Mouse (Mus musculus): Measurements from ENCODE around the gene Olfr654. TPM values are rescaled to one million over a fixed set of nuclear protein-coding genes. Genes with fewer than 3 reads are reported as not detected.

The Olfr654 gene
- not detected in 2 replicates for polyA plus RNA-seq (2014; fragmentation: Nextera tagmentation; extraction: Ambion mirVana)

- 83% methylated on average over 4 of the region's 4 CpGs for WGBS (ENCODE audit: insufficient replicate concordance)
- Histone ChIP-seq H3K4me1 (ENCODE audit: control insufficient read depth, insufficient read depth, low read length) (no peaks in the 10 kb centered on the region), H3K4me3 (ENCODE audit: low read depth, low read length) (no peak within 1 kb of the TSS), H3K36me3 (ENCODE audit: control insufficient read depth, insufficient read depth, low read length) (no peaks in the 10 kb centered on the region), H3K27ac (ENCODE audit: low read depth, low read length) (no peak within 1 kb of the TSS), H3K27me3 (ENCODE audit: control insufficient read depth, insufficient read depth, low read length) (no peaks in the 10 kb centered on the region), H3K4me2 (no peak within 1 kb of the TSS), H3K9ac (ENCODE audit: low read depth, low read length) (no peak within 1 kb of the TSS), H3K9me3 (replicated peaks; ENCODE audit: control insufficient read depth, low read length) (no peaks in the 10 kb centered on the region)
- no peak for ATAC-seq (replicated peaks; ENCODE audit: insufficient number of reproducible peaks, low FRiP score, low TSS enrichment)
Measured at GRCm38 (mm10) chr7:104586725-104587124, at the start of gene Olfr654. TSS of gene Olfr654 (plus strand) at chr7:104587025.

GRCm38 (mm10) chr7:104549833-104550232 is 37.0 kb upstream of the Olfr654 start, which contains the start of gene Olfr651:
TSS of gene Olfr651 (plus strand) at chr7:104550133.
- Histone ChIP-seq H3K9me3 (replicated peaks; ENCODE audit: control insufficient read depth, low read length) (no peaks in the 10 kb centered on the region), H3K9ac (ENCODE audit: low read depth, low read length) (no peak within 1 kb of the TSS), H3K36me3 (ENCODE audit: control insufficient read depth, insufficient read depth, low read length) (no peaks in the 10 kb centered on the region), H3K27me3 (ENCODE audit: control insufficient read depth, insufficient read depth, low read length) (no peaks in the 10 kb centered on the region), H3K27ac (ENCODE audit: low read depth, low read length) (no peak within 1 kb of the TSS), H3K4me2 (no peak within 1 kb of the TSS), H3K4me1 (ENCODE audit: control insufficient read depth, insufficient read depth, low read length) (no peaks in the 10 kb centered on the region), H3K4me3 (ENCODE audit: low read depth, low read length) (no peak within 1 kb of the TSS)
- ATAC-seq (replicated peaks; ENCODE audit: insufficient number of reproducible peaks, low FRiP score, low TSS enrichment) = no peak
- 69% methylated on average over 5 of the region's 5 CpGs for WGBS (ENCODE audit: insufficient replicate concordance)

GRCm38 (mm10) chr7:104552700-104553099 is 34.1 kb upstream of the Olfr654 start:
- Histone ChIP-seq H3K9ac (ENCODE audit: low read depth, low read length) (no peak overlapping the region), H3K4me1 (ENCODE audit: control insufficient read depth, insufficient read depth, low read length) (no peaks in the 10 kb centered on the region), H3K4me2 (no peak overlapping the region), H3K27ac (ENCODE audit: low read depth, low read length) (no peak overlapping the region), H3K27me3 (ENCODE audit: control insufficient read depth, insufficient read depth, low read length) (no peaks in the 10 kb centered on the region), H3K4me3 (ENCODE audit: low read depth, low read length) (no peak overlapping the region), H3K36me3 (ENCODE audit: control insufficient read depth, insufficient read depth, low read length) (no peaks in the 10 kb centered on the region), H3K9me3 (replicated peaks; ENCODE audit: control insufficient read depth, low read length) (no peaks in the 10 kb centered on the region)
- WGBS (ENCODE audit: insufficient replicate concordance) = 74% methylated on average over 1 of the region's 1 CpGs
- no peak for ATAC-seq (replicated peaks; ENCODE audit: insufficient number of reproducible peaks, low FRiP score, low TSS enrichment)

GRCm38 (mm10) chr7:104560601-104561000 is 26.2 kb upstream of the Olfr654 start, which contains the start of gene Olfr652:
TSS of gene Olfr652 (plus strand) at chr7:104560901.
- H3K27me3 ChIP-seq (ENCODE audit: control insufficient read depth, insufficient read depth, low read length) = no peaks in the 10 kb centered on the region
- H3K27ac ChIP-seq (ENCODE audit: low read depth, low read length) = no peak within 1 kb of the TSS
- no peaks in the 10 kb centered on the region for H3K9me3 ChIP-seq (replicated peaks; ENCODE audit: control insufficient read depth, low read length)
- no peak within 1 kb of the TSS for H3K4me2 ChIP-seq
- H3K4me1 ChIP-seq (ENCODE audit: control insufficient read depth, insufficient read depth, low read length) = no peaks in the 10 kb centered on the region
- H3K4me3 ChIP-seq (ENCODE audit: low read depth, low read length) = no peak within 1 kb of the TSS
- no peak within 1 kb of the TSS for H3K9ac ChIP-seq (ENCODE audit: low read depth, low read length)
- no peaks in the 10 kb centered on the region for H3K36me3 ChIP-seq (ENCODE audit: control insufficient read depth, insufficient read depth, low read length)
- no peak for ATAC-seq (replicated peaks; ENCODE audit: insufficient number of reproducible peaks, low FRiP score, low TSS enrichment)

- no peaks in the 10 kb centered on the region for H3K4me1 ChIP-seq (ENCODE audit: control insufficient read depth, insufficient read depth, low read length)
- H3K9me3 ChIP-seq (replicated peaks; ENCODE audit: control insufficient read depth, low read length) = no peaks in the 10 kb centered on the region
- no peaks in the 10 kb centered on the region for H3K27me3 ChIP-seq (ENCODE audit: control insufficient read depth, insufficient read depth, low read length)
- no peak within 1 kb of the TSS for H3K4me2 ChIP-seq
- no peak within 1 kb of the TSS for H3K9ac ChIP-seq (ENCODE audit: low read depth, low read length)
- no peak for ATAC-seq (replicated peaks; ENCODE audit: insufficient number of reproducible peaks, low FRiP score, low TSS enrichment)
- no peak within 1 kb of the TSS for H3K27ac ChIP-seq (ENCODE audit: low read depth, low read length)
- no peaks in the 10 kb centered on the region for H3K36me3 ChIP-seq (ENCODE audit: control insufficient read depth, insufficient read depth, low read length)
- no peak within 1 kb of the TSS for H3K4me3 ChIP-seq (ENCODE audit: low read depth, low read length)
- 58% methylated on average over 2 of the region's 2 CpGs for WGBS (ENCODE audit: insufficient replicate concordance)
Measured at GRCm38 (mm10) chr7:104577014-104577413, 9.8 kb upstream of the Olfr654 start, which contains the start of gene Olfr653. TSS of gene Olfr653 (plus strand) at chr7:104577314.

- 83% methylated on average over 4 of the region's 4 CpGs for WGBS (ENCODE audit: insufficient replicate concordance)
- Histone ChIP-seq H3K4me1 (ENCODE audit: control insufficient read depth, insufficient read depth, low read length) (no peaks in the 10 kb centered on the region), H3K4me2 (no peak overlapping the region), H3K9ac (ENCODE audit: low read depth, low read length) (no peak overlapping the region), H3K4me3 (ENCODE audit: low read depth, low read length) (no peak overlapping the region), H3K27ac (ENCODE audit: low read depth, low read length) (no peak overlapping the region), H3K36me3 (ENCODE audit: control insufficient read depth, insufficient read depth, low read length) (no peaks in the 10 kb centered on the region), H3K9me3 (replicated peaks; ENCODE audit: control insufficient read depth, low read length) (no peaks in the 10 kb centered on the region), H3K27me3 (ENCODE audit: control insufficient read depth, insufficient read depth, low read length) (no peaks in the 10 kb centered on the region)
- no peak for ATAC-seq (replicated peaks; ENCODE audit: insufficient number of reproducible peaks, low FRiP score, low TSS enrichment)
Measured at GRCm38 (mm10) chr7:104580846-104581245, 6.0 kb upstream of the Olfr654 start.

GRCm38 (mm10) chr7:104581429-104581828 is 5.4 kb upstream of the Olfr654 start:
- Histone ChIP-seq H3K36me3 (ENCODE audit: control insufficient read depth, insufficient read depth, low read length) (no peaks in the 10 kb centered on the region), H3K9me3 (replicated peaks; ENCODE audit: control insufficient read depth, low read length) (no peaks in the 10 kb centered on the region), H3K9ac (ENCODE audit: low read depth, low read length) (no peak overlapping the region), H3K4me2 (no peak overlapping the region), H3K4me3 (ENCODE audit: low read depth, low read length) (no peak overlapping the region), H3K4me1 (ENCODE audit: control insufficient read depth, insufficient read depth, low read length) (no peaks in the 10 kb centered on the region), H3K27ac (ENCODE audit: low read depth, low read length) (no peak overlapping the region), H3K27me3 (ENCODE audit: control insufficient read depth, insufficient read depth, low read length) (no peaks in the 10 kb centered on the region)
- no peak for ATAC-seq (replicated peaks; ENCODE audit: insufficient number of reproducible peaks, low FRiP score, low TSS enrichment)
- 85% methylated on average over 4 of the region's 4 CpGs for WGBS (ENCODE audit: insufficient replicate concordance)

- H3K4me2 ChIP-seq = no peak overlapping the region
- no peaks in the 10 kb centered on the region for H3K4me1 ChIP-seq (ENCODE audit: control insufficient read depth, insufficient read depth, low read length)
- no peaks in the 10 kb centered on the region for H3K9me3 ChIP-seq (replicated peaks; ENCODE audit: control insufficient read depth, low read length)
- 78% methylated on average over 5 of the region's 5 CpGs for WGBS (ENCODE audit: insufficient replicate concordance)
- H3K36me3 ChIP-seq (ENCODE audit: control insufficient read depth, insufficient read depth, low read length) = no peaks in the 10 kb centered on the region
- H3K27ac ChIP-seq (ENCODE audit: low read depth, low read length) = no peak overlapping the region
- H3K27me3 ChIP-seq (ENCODE audit: control insufficient read depth, insufficient read depth, low read length) = no peaks in the 10 kb centered on the region
- no peak for ATAC-seq (replicated peaks; ENCODE audit: insufficient number of reproducible peaks, low FRiP score, low TSS enrichment)
- no peak overlapping the region for H3K4me3 ChIP-seq (ENCODE audit: low read depth, low read length)
- no peak overlapping the region for H3K9ac ChIP-seq (ENCODE audit: low read depth, low read length)
Measured at GRCm38 (mm10) chr7:104588274-104588673, 1.4 kb downstream of the Olfr654 start.

- Histone ChIP-seq H3K9ac (ENCODE audit: low read depth, low read length) (no peak within 1 kb of the TSS), H3K36me3 (ENCODE audit: control insufficient read depth, insufficient read depth, low read length) (no peaks in the 10 kb centered on the region), H3K27ac (ENCODE audit: low read depth, low read length) (no peak within 1 kb of the TSS), H3K4me1 (ENCODE audit: control insufficient read depth, insufficient read depth, low read length) (no peaks in the 10 kb centered on the region), H3K4me3 (ENCODE audit: low read depth, low read length) (no peak within 1 kb of the TSS), H3K9me3 (replicated peaks; ENCODE audit: control insufficient read depth, low read length) (0 out of 2 replicates have a peak, but pooled peaks cover 2% of the 10 kb centered on the region), H3K27me3 (ENCODE audit: control insufficient read depth, insufficient read depth, low read length) (no peaks in the 10 kb centered on the region), H3K4me2 (no peak within 1 kb of the TSS)
- 85% methylated on average over 2 of the region's 2 CpGs for WGBS (ENCODE audit: insufficient replicate concordance)
- no peak for ATAC-seq (replicated peaks; ENCODE audit: insufficient number of reproducible peaks, low FRiP score, low TSS enrichment)
Measured at GRCm38 (mm10) chr7:104601679-104602078, 14.9 kb downstream of the Olfr654 start, which contains the start of gene Olfr655. TSS of gene Olfr655 (minus strand) at chr7:104601779.

All from heart, embryonic 11.5 days (tissue).